Mouse (Mus musculus): ENCODE results near the gene Ltbr.
"Not testable (repeated sequence)": the region's sequence is repeated elsewhere in the genome, so short reads cannot be mapped to it uniquely, and the experiment has no call there.

Gene Ltbr

GRCm38 (mm10) chr6:125312581-125313355 is 917 bp downstream of the Ltbr start:
- CTCF ChIA-PET, result no interaction called here

GRCm38 (mm10) chr6:125312171-125312570 is 1.5 kb downstream of the Ltbr start:
- CTCF ChIA-PET, result no interaction called here

- CTCF ChIA-PET, result no interaction called here
Observed at GRCm38 (mm10) chr6:125309406-125309805, 4.3 kb downstream of the Ltbr start.

- CTCF ChIA-PET, result no interaction called here
Observed at GRCm38 (mm10) chr6:125308921-125309320, 4.8 kb downstream of the Ltbr start.

- CTCF ChIA-PET, result no interaction called here
Observed at GRCm38 (mm10) chr6:125307091-125307490, 6.6 kb downstream of the Ltbr start.

- CTCF ChIA-PET, result no interaction called here
Observed at GRCm38 (mm10) chr6:125305465-125305864, 8.2 kb downstream of the Ltbr start.

- CTCF ChIA-PET, result interaction anchor here (0.5 to 0.9 kb wide), 2 partner anchors 45 to 59 kb away, joined by 3 to 6 read pairs; no protein-coding TSS in a partner anchor
Observed at GRCm38 (mm10) chr6:125304408-125304807, 9.3 kb downstream of the Ltbr start.

- CTCF ChIA-PET, result no interaction called here
Observed at GRCm38 (mm10) chr6:125303242-125303641, 10.4 kb downstream of the Ltbr start.

GRCm38 (mm10) chr6:125302231-125302982 is 11.3 kb downstream of the Ltbr start:
- CTCF ChIA-PET, result no interaction called here

GRCm38 (mm10) chr6:125300982-125301381 is 12.7 kb downstream of the Ltbr start:
- CTCF ChIA-PET, result no interaction called here

GRCm38 (mm10) chr6:125297149-125297820 is 16.4 kb downstream of the Ltbr start:
- CTCF ChIA-PET, result no interaction called here

- CTCF ChIA-PET, result no interaction called here
Observed at GRCm38 (mm10) chr6:125294049-125294448, 19.6 kb downstream of the Ltbr start.

GRCm38 (mm10) chr6:125292256-125292655 is 21.4 kb downstream of the Ltbr start:
- CTCF ChIA-PET, result no interaction called here

GRCm38 (mm10) chr6:125291329-125291728 is 22.4 kb downstream of the Ltbr start:
- CTCF ChIA-PET, result interaction anchor here (0.7 kb wide), 1 partner anchor 55 kb away, joined by 9 read pairs; no protein-coding TSS in a partner anchor

GRCm38 (mm10) chr6:125288730-125289129 is 25.0 kb downstream of the Ltbr start:
- CTCF ChIA-PET, result no interaction called here

- CTCF ChIA-PET, result no interaction called here
Observed at GRCm38 (mm10) chr6:125286944-125287343, 26.7 kb downstream of the Ltbr start.

GRCm38 (mm10) chr6:125285890-125286289 is 27.8 kb downstream of the Ltbr start, which contains the start of gene Tuba3a:
Gene Tuba3a, minus strand, starts transcription at chr6:125286042.
- CTCF ChIA-PET, result no interaction called here

GRCm38 (mm10) chr6:125284751-125285150 is 28.9 kb downstream of the Ltbr start:
- CTCF ChIA-PET, result no interaction called here

- CTCF ChIA-PET, result no interaction called here
Observed at GRCm38 (mm10) chr6:125284250-125284649, 29.4 kb downstream of the Ltbr start.

GRCm38 (mm10) chr6:125282721-125283120 is 31.0 kb downstream of the Ltbr start:
- CTCF ChIA-PET, result not testable (repeated sequence)

- CTCF ChIA-PET, result no interaction called here
Observed at GRCm38 (mm10) chr6:125279729-125280128, 34.0 kb downstream of the Ltbr start.

GRCm38 (mm10) chr6:125274841-125275563 is 38.7 kb downstream of the Ltbr start:
- CTCF ChIA-PET, result interaction anchor here (0.7 to 1.9 kb wide), 4 partner anchors 44 to 114 kb away, joined by 3 to 6 read pairs (median 4); no protein-coding TSS in a partner anchor
